Mouse (Mus musculus) ES-E14 (cell line): ENCODE measurements around the gene Hoxb4.

Experiments used
- HCFC1 ChIP-seq: IDR thresholded peaks from 2 replicates; pipeline ENCODE4 v1.6.1; 2012; ENCODE audit warnings: low read length, inconsistent platforms, borderline replicate concordance; ENCODE audit not compliant: insufficient read depth
- ZC3H11A ChIP-seq: IDR thresholded peaks from 2 replicates; pipeline ENCODE4 v1.6.1; 2012; ENCODE audit warnings: low read depth, mild to moderate bottlenecking, inconsistent platforms, low read length, borderline replicate concordance
- ZNF384 ChIP-seq: IDR thresholded peaks from 2 replicates; pipeline ENCODE4 v1.6.1; 2012; ENCODE audit warnings: low read depth, low read length, inconsistent platforms

- TF ChIP-seq ZNF384 (no peak), ZC3H11A (no peak), HCFC1 (no peak)
Measured at GRCm38 (mm10) chr11:96353939-96354338, 35.9 kb downstream of the Hoxb4 start.
